Mouse (Mus musculus) embryonic facial prominence, embryonic 14.5 days (tissue): ENCODE data around the gene Olfr9. TPM values are rescaled to one million over a fixed set of nuclear protein-coding genes. Genes with fewer than 3 reads are reported as not detected.
A peak's percentile ranks its signal among the peaks of the same experiment; 100 is the strongest.

ENCODE experiments used
- ATAC-seq: fragments of 200-750 bp; cut with Nextera tagmentation; 2 replicates; pipeline ENCODE4 v1.8.0; 2017; ENCODE audit warnings: low read depth, moderate number of reproducible peaks, moderate TSS enrichment
- DNase-seq: peaks from one replicate; pipeline ENCODE4 v3.0.0-alpha.2; 2015; ENCODE audit warnings: low spot score
- H3K27ac ChIP-seq: fragments of 300-500 bp; sonication (generic); replicated peaks from 2 replicates; pipeline ENCODE4 v1.5.1; 2014; ENCODE audit warnings: low read depth, mild to moderate bottlenecking, low read length, moderate library complexity
- H3K27me3 ChIP-seq: fragments of 300-500 bp; sonication (generic); replicated peaks from 2 replicates; pipeline ENCODE4 v1.6.1; 2014; ENCODE audit warnings: low read length; ENCODE audit not compliant: control insufficient read depth, insufficient read depth
- H3K36me3 ChIP-seq: fragments of 300-500 bp; sonication (generic); 2 replicates; pipeline ENCODE4 v1.6.1; 2014; ENCODE audit warnings: low read length, mixed read lengths; ENCODE audit not compliant: control insufficient read depth, insufficient read depth
- H3K4me1 ChIP-seq: fragments of 300-500 bp; sonication (generic); 2 replicates; pipeline ENCODE4 v1.6.1; 2014; ENCODE audit warnings: antibody characterized with exemption, low read length; ENCODE audit not compliant: control insufficient read depth, insufficient read depth
- H3K4me2 ChIP-seq: fragments of 300-500 bp; sonication (generic); 2 replicates; pipeline ENCODE4 v1.6.1; 2014; ENCODE audit warnings: low read depth, mild to moderate bottlenecking, low read length, moderate library complexity, mixed read lengths
- H3K4me3 ChIP-seq: fragments of 300-500 bp; sonication (generic); 2 replicates; pipeline ENCODE4 v1.5.1; 2014; ENCODE audit warnings: low read depth, mild to moderate bottlenecking, low read length
- H3K9ac ChIP-seq: fragments of 300-500 bp; sonication (generic); 2 replicates; pipeline ENCODE4 v1.6.1; 2014; ENCODE audit warnings: low read depth, mild to moderate bottlenecking, low read length, moderate library complexity, mixed read lengths
- H3K9me3 ChIP-seq: fragments of 300-500 bp; sonication (generic); 2 replicates; pipeline ENCODE4 v1.6.1; 2016; ENCODE audit warnings: low read length; ENCODE audit not compliant: control insufficient read depth
- WGBS: fragments of 180-500 bp; shearing (Covaris S2); extraction: QIAGEN DNeasy Blood & Tissue Kit; methylation state at CpG from one replicate; pipeline ENCODE4 v1.1.7; 2014; 5-methylcytosine and 5-hydroxymethylcytosine counted together
- polyA plus RNA-seq: library from polyadenylated mRNA; unstranded; fragments of >200 nt; fragmentation: Nextera tagmentation; extraction: Ambion mirVana; gene quantifications from 2 replicates; pipeline ENCODE4 v1.2.1, GENCODE M21; 2014

Olfr9 gene
- polyA plus RNA-seq, 1 experiment from 2014 or later: not detected

- H3K27ac ChIP-seq: no peak overlapping the region
Observed at GRCm38 (mm10) chr10:128964961-128965360, 24.3 kb upstream of the Olfr9 start.

DNA sequence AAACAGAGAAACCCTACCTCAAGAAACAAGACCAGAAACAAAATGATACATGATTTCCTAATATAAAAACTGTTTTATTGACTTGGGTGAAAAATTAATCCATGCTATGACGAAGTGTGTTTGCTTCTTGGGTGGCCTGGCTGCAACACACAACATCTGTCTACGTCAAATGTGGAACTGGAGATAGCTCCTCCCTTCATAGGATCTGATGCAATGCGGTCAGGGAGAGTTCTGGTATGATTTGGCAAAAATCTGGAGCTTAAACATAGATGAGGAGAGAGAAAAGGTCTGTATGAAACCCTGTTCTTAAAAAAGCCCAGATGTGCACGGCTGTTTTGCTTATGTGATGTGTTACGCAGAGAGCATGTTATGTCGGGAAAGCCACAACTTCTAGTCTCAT lies 23.4 kb upstream of the Olfr9 start:
- H3K27ac ChIP-seq: no peak overlapping the region
- no peak overlapping the region for H3K9ac ChIP-seq
- no peaks in the 10 kb centered on the region for H3K4me1 ChIP-seq
- no peaks in the 10 kb centered on the region for H3K27me3 ChIP-seq
- DNase-seq: no peak
- no peak overlapping the region for H3K4me3 ChIP-seq
- 67% methylated on average over 6 of the region's 6 CpGs for WGBS
- H3K4me2 ChIP-seq: no peak overlapping the region
- H3K36me3 ChIP-seq: no peaks in the 10 kb centered on the region
- no peak for ATAC-seq
- H3K9me3 ChIP-seq: no peaks in the 10 kb centered on the region

More at GRCm38 (mm10) chr10:128964961-128965360, 24.3 kb upstream of the Olfr9 start:
- Histone ChIP-seq H3K9ac (no peak overlapping the region), H3K27me3 (no peaks in the 10 kb centered on the region), H3K9me3 (no peaks in the 10 kb centered on the region), H3K4me3 (no peak overlapping the region), H3K4me2 (no peak overlapping the region), H3K36me3 (no peaks in the 10 kb centered on the region), H3K4me1 (no peaks in the 10 kb centered on the region)
- WGBS: 64% methylated on average over 2 of the region's 2 CpGs
- no peak for DNase-seq
- ATAC-seq: no peak

DNA sequence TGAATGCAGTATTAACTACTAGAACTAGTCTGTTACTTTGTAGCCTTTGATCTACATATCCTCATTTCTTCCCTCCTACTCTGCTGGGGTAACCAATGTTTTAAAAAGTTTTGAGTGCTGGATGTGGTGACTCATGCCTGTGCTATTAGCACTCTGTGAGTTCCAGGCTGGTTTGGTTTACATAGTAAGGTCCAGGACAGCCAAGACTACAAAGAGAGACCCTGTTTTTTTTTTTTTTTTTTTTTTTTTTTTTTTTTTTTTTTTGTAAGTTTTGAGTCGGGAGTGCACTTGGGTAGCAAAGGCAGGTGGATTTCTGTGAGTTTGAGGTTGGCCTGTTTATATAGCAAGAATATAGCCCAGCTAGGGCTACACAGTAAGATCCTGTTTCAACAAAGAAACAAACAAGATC lies 20.9 kb upstream of the Olfr9 start:
- DNase-seq (no peak), ATAC-seq (no peak)
- 29% methylated on average over 1 of the region's 1 CpGs for WGBS
- H3K4me3 ChIP-seq: no peak overlapping the region
- H3K9ac ChIP-seq: no peak overlapping the region
- H3K27ac ChIP-seq: no peak overlapping the region
- no peak overlapping the region for H3K4me2 ChIP-seq
- H3K9me3 ChIP-seq: no peaks in the 10 kb centered on the region
- no peaks in the 10 kb centered on the region for H3K27me3 ChIP-seq
- H3K4me1 ChIP-seq: no peaks in the 10 kb centered on the region
- no peaks in the 10 kb centered on the region for H3K36me3 ChIP-seq

DNA sequence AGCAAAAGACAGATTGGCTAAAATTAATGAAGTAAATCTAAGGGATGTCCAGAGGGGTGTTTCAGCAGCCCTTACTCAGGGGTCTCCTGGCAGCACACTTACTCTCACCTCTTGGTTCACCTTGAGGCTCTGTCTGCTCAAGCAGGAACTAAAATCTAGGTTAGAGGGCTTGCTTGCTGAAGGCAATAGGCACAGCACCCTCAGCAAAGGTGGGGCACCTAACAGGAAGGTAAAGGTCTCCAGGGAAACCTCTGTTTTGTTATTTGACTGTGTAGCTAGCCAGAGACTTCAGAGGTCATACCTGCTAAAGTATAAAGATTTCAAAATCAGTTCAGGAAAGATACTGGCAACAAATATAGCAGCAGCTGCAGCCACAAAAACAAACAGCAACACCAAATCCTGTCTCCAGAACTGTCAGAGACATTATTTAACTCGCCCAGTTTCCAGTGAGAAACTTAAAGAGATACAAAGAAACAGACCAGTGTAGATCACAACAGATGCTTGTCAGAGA lies 18.4 kb upstream of the Olfr9 start:
- Histone ChIP-seq H3K9me3 (no peaks in the 10 kb centered on the region), H3K27me3 (no peaks in the 10 kb centered on the region), H3K27ac (no peak overlapping the region), H3K4me1 (no peaks in the 10 kb centered on the region), H3K36me3 (no peaks in the 10 kb centered on the region), H3K4me3 (no peak overlapping the region), H3K9ac (no peak overlapping the region), H3K4me2 (no peak overlapping the region)
- ATAC-seq: no peak
- DNase-seq: no peak
- WGBS: 48% methylated on average over 1 of the region's 1 CpGs

DNA sequence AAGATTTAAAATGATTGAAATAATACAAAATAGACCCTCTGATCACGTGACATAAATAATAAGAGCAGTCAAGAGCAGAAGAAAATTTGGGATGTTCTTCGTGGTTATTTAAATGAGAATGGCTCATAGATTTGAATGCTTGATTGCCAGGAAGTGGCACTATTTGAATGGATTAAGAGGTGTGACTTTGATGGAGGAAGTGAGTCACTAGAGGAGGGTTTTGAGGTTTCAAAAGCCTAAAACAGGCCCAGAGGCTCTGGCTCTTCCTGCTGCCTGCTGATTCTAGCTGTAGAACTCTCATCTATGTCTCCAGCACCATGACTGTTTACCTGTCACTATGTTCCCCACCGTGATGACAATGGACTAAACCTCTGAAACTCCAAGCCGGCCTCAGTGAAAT lies 16.4 kb upstream of the Olfr9 start:
- 84% methylated on average over 4 of the region's 4 CpGs for WGBS
- no peak overlapping the region for H3K4me3 ChIP-seq
- H3K27me3 ChIP-seq: no peaks in the 10 kb centered on the region
- H3K4me2 ChIP-seq: no peak overlapping the region
- H3K9ac ChIP-seq: no peak overlapping the region
- H3K27ac ChIP-seq: no peak overlapping the region
- H3K9me3 ChIP-seq: no peaks in the 10 kb centered on the region
- no peaks in the 10 kb centered on the region for H3K36me3 ChIP-seq
- H3K4me1 ChIP-seq: no peaks in the 10 kb centered on the region
- ATAC-seq (no peak), DNase-seq (no peak)

DNA sequence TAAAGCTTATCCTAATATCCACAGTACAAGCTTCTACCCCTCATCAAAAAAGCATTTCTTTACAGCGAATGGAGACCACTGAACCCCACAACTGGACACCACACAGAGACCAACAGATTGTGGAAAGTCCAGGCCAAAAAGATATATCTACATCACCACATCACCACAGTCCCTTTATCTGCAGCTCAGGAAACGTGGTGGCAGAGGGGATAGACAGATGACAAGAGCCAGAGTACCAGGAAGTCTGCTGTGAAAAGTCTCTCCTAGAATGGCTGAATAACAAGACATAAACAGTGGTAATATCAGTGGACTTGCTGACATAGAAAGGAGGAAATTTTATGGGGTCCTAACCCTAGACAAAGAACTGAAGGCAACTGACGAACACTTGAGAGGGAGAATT lies 12.8 kb upstream of the Olfr9 start:
- 66% methylated on average over 3 of the region's 3 CpGs for WGBS
- H3K27ac ChIP-seq: no peak overlapping the region
- H3K9ac ChIP-seq: no peak overlapping the region
- no peaks in the 10 kb centered on the region for H3K9me3 ChIP-seq
- no peak overlapping the region for H3K4me3 ChIP-seq
- no peak for ATAC-seq
- H3K27me3 ChIP-seq: no peaks in the 10 kb centered on the region
- no peaks in the 10 kb centered on the region for H3K36me3 ChIP-seq
- H3K4me1 ChIP-seq: no peaks in the 10 kb centered on the region
- DNase-seq: no peak
- no peak overlapping the region for H3K4me2 ChIP-seq

DNA sequence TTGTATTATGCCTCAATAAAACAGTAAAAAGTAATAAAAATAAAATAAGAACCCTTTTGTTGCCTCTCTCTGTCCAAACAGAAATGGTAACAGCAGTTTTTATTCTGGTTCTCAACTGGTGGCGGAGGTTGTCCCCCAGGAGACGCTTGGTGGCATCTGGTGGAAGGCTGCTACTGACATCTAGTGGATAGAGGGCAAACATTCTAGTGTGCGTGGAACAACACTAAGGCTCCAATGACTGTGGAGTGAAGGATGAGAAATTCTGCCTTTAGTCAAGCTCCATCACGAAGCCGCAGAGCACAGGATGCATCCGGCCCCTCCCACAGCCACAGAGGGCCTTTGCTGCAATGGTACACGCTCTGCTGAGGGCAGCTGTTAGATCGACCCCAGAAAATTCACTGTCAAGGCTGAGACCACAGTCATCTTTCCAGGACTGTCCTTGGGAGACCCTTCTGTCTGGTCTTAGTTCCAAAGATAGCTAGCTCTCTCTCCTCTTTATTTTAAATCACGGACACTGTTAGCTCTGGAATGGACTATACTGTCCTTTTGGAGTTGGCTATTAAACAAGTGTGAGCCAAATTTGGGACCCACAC lies 11.6 kb upstream of the Olfr9 start:
- ATAC-seq: peak; percentile 84; the same call in 1 of the 2 replicates
- Histone ChIP-seq H3K4me2 (no peak overlapping the region), H3K27ac (no peak overlapping the region), H3K9me3 (no peaks in the 10 kb centered on the region), H3K4me3 (no peak overlapping the region), H3K36me3 (no peaks in the 10 kb centered on the region), H3K9ac (no peak overlapping the region), H3K27me3 (no peaks in the 10 kb centered on the region), H3K4me1 (no peaks in the 10 kb centered on the region)
- 17% methylated on average over 9 of the region's 9 CpGs for WGBS
- DNase-seq: peak; percentile 76

DNA sequence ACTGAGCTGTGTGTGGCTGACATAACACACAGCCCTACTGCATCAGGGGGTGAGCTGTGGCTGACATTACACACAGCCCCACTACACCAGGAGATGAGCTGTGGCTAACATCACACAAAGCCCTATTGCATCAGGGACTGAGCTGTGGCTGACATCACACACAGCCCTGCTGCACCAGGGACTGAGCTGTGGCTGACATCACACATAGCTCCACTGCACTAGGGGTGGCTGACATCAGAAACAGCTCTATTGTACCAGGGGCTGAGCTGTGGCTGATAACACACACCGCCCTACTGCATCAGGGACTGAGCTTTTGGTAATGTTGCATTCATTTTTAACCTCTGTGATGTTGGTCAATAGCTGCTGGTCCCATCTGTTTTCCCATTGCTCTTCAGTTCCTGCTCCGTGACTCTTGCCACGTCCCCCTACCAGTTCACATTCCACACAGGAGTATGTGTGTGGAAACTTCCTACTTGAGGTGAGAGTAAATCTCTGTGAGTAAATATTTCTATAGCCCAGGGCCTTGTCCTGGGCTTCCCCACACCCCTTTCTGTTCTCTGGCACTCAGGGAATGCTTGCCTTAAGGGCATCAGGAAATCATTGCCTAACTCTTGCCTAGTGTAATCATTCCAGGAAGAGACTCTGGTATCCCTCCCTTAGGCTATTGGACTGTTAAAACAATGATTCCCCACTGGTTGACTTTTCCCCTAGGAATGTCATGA lies 8.4 kb upstream of the Olfr9 start:
- H3K4me1 ChIP-seq: no peaks in the 10 kb centered on the region
- H3K27ac ChIP-seq: no peak overlapping the region
- H3K9me3 ChIP-seq: no peaks in the 10 kb centered on the region
- WGBS: 53% methylated on average over 3 of the region's 3 CpGs
- ATAC-seq: no peak
- no peaks in the 10 kb centered on the region for H3K36me3 ChIP-seq
- H3K9ac ChIP-seq: no peak overlapping the region
- H3K27me3 ChIP-seq: no peaks in the 10 kb centered on the region
- H3K4me2 ChIP-seq: no peak overlapping the region
- DNase-seq: no peak
- no peak overlapping the region for H3K4me3 ChIP-seq
